Mouse (Mus musculus): ENCODE measurements around the gene Mmp8.

Gene Mmp8

GRCm38 (mm10) chr9:7594816-7595540 lies 36.7 kb downstream of the Mmp8 start:
- DNase-seq (ENCODE audit: low spot score), result peak; percentile 73

DNA sequence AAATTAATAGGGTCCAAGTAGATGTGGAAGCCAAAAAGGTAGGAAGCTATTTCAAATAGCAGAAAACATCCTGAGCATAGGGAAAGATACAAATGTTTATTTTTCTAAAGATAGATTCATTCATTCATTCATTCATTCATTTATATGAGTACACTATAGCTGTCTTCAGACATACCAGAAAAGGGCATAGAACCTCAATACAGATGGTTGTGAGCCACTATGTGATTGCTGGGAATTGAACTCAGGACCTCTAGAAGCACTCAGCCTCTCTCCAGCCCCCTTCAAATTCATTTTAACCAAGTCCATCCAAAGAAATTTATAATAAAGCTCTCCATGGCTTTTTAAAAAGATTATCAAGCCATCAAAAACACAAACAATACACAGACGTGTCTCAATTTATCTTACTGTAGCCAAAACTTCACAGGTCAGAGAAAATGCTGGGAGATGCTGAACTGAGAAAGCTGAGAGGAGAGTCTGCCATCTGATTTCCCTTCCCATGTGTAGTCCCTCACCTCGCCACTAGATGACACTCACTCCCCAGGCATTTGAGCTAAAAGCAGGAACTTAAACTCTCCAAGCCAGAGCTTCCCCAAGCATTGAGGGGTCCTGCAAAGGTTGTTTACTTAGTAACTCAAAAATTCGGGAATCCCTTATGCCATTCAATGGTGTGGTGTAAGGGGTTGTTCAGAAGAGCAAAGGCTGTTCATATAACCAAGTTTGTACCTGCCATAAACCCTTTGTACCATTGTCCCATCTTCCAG lies 44.9 kb downstream of the Mmp8 start:
- peak; percentile 15 for DNase-seq (ENCODE audit: low spot score)

DNA sequence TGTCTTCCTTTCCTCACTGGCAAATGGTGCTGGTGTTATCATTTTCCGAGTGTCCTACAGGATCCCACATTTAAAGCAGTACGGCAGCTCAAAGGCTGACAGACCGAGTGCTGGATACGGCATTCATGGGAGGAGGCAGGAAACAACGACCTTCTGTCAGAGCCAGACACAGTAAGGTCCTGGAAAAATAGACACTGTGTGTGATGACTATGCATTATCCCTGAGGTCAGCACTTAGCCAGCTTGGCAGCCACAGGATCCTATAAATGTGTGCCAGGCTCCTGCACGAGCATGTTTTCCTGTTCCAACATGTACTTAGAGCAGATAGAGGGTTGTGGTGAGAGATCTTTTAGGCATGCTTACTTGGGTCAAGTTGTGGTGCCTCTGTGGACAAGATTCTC lies 45.7 kb downstream of the Mmp8 start:
- DNase-seq (ENCODE audit: low spot score), result no peak

DNA sequence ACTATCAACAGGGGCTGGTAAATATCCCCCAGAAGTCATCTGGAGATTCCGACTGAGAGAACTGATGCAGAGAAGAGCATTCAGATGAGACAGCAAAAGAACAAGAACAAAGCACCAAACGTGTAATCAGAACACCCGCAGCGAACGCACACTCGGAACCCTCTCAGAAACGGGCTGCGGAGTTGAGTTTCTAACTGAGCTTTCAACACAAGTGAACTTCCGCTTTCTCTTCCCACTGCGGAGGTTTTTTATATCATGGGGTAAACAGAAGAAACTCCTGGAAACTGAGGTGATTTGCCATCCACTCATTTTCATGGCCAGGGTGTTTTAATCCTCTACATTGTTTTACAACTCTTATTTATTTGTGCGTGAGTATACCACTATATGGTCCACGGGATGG lies 47.4 kb downstream of the Mmp8 start:
- no peak for DNase-seq (ENCODE audit: low spot score)

Data from ovary, adult 18-20 months (tissue).